Mouse (Mus musculus) limb, embryonic 14.5 days (tissue): ENCODE data around the gene Adnp. TPM values are rescaled to one million over a fixed set of nuclear protein-coding genes. Genes with fewer than 3 reads are reported as not detected.

ENCODE experiments used
- ATAC-seq: fragments of 200-750 bp; cut with Nextera tagmentation; 2 replicates; pipeline ENCODE4 v1.8.0; 2017; ENCODE audit warnings: low read depth, moderate number of reproducible peaks, moderate TSS enrichment; ENCODE audit not compliant: low FRiP score
- DNase-seq: peaks from one replicate; pipeline ENCODE4 v3.0.0-alpha.2; 2015; ENCODE audit warnings: low spot score
- H3K27ac ChIP-seq: fragments of 300-500 bp; sonication (generic); replicated peaks from 2 replicates; pipeline ENCODE4 v1.5.1; 2014; ENCODE audit warnings: low read depth, mild to moderate bottlenecking, low read length, moderate library complexity, mixed read lengths
- H3K27me3 ChIP-seq: fragments of 300-500 bp; sonication (generic); 2 replicates; pipeline ENCODE4 v1.6.1; 2014; ENCODE audit warnings: low read length, mixed read lengths; ENCODE audit not compliant: control insufficient read depth, insufficient read depth
- H3K36me3 ChIP-seq: fragments of 300-500 bp; sonication (generic); 2 replicates; pipeline ENCODE4 v1.6.1; 2014; ENCODE audit warnings: mild to moderate bottlenecking, low read length, moderate library complexity, mixed read lengths; ENCODE audit not compliant: control insufficient read depth, insufficient read depth
- H3K4me1 ChIP-seq: fragments of 300-500 bp; sonication (generic); 2 replicates; pipeline ENCODE4 v1.6.1; 2014; ENCODE audit warnings: antibody characterized with exemption, low read length, mixed read lengths; ENCODE audit not compliant: control insufficient read depth, insufficient read depth
- H3K4me2 ChIP-seq: fragments of 300-500 bp; sonication (generic); replicated peaks from 2 replicates; pipeline ENCODE4 v1.6.1; 2014; ENCODE audit warnings: low read depth, mild to moderate bottlenecking, low read length, moderate library complexity; ENCODE audit not compliant: severe bottlenecking
- H3K4me3 ChIP-seq: fragments of 300-500 bp; sonication (generic); replicated peaks from 2 replicates; pipeline ENCODE4 v1.5.1; 2014; ENCODE audit warnings: low read length
- H3K9ac ChIP-seq: fragments of 300-500 bp; sonication (generic); 2 replicates; pipeline ENCODE4 v1.6.1; 2014; ENCODE audit warnings: mild to moderate bottlenecking, low read depth, low read length, moderate library complexity; ENCODE audit not compliant: severe bottlenecking
- H3K9me3 ChIP-seq: fragments of 300-500 bp; sonication (generic); 2 replicates; pipeline ENCODE4 v1.6.1; 2016; ENCODE audit warnings: low read length; ENCODE audit not compliant: control insufficient read depth
- POLR2A ChIP-seq: fragments of 200-500 bp; IDR thresholded peaks from 2 replicates; pipeline ENCODE4 v1.8.0; 2012; ENCODE audit warnings: inconsistent platforms, mild to moderate bottlenecking, moderate library complexity, borderline replicate concordance; ENCODE audit not compliant: insufficient read depth, insufficient read length; ENCODE audit errors: extremely low read depth
- WGBS: fragments of 180-500 bp; shearing (Covaris S2); extraction: QIAGEN DNeasy Blood & Tissue Kit; methylation state at CpG from one replicate; pipeline ENCODE4 v1.1.7; 2014; 5-methylcytosine and 5-hydroxymethylcytosine counted together
- polyA plus RNA-seq, 2 experiments: library from polyadenylated mRNA; depleted of rRNA in 1 of 2; stranded (reverse) in 1 of 2; unstranded in 1 of 2; fragments of >200 nt; fragmentation: Nextera tagmentation in 1 of 2; extraction: Ambion mirVana in 1 of 2; gene quantifications; 2 replicates each; pipeline versions ENCODE4 v1.2.1 to v1.2.3; 2012 to 2014

The Adnp gene
- polyA plus RNA-seq (2012; rRNA removed) = 61.5 and 71.3 TPM in 2 replicates
- 8.5 and 14.5 TPM in 2 replicates for polyA plus RNA-seq (2014; fragmentation: Nextera tagmentation; extraction: Ambion mirVana)

- peak within 1 kb of the TSS; percentile 77 for H3K4me2 ChIP-seq
- no peaks in the 10 kb centered on the region for H3K27me3 ChIP-seq
- TF ChIP-seq POLR2A = peak; percentile 43; the same call in 1 of the 2 replicates
- peak within 1 kb of the TSS; percentile 98 for H3K4me3 ChIP-seq
- peaks cover 10% of the 10 kb centered on the region for H3K4me1 ChIP-seq
- ATAC-seq (peak; percentile 90), DNase-seq (peak; percentile 97)
- under 1% methylated on average over 36 of the region's 89 CpGs for WGBS
- peak within 1 kb of the TSS; percentile 100 for H3K9ac ChIP-seq
- peaks cover 39% of the 10 kb centered on the region for H3K36me3 ChIP-seq
- peaks cover 4% of the 10 kb centered on the region for H3K9me3 ChIP-seq
- peak within 1 kb of the TSS; percentile 99 for H3K27ac ChIP-seq
Measured at GRCm38 (mm10) chr2:168206725-168207644, at the start of gene Adnp. TSS of gene Adnp (minus strand) at chr2:168207112.

GRCm38 (mm10) chr2:168256506-168256905 is 49.6 kb upstream of the Adnp start:
- no peak for ATAC-seq
- TF ChIP-seq POLR2A = no peak
- 69% methylated on average over 3 of the region's 3 CpGs for WGBS
- no peak for DNase-seq
- Histone ChIP-seq H3K27me3 (no peaks in the 10 kb centered on the region), H3K4me3 (no peak overlapping the region), H3K27ac (no peak overlapping the region), H3K4me1 (peaks cover 4% of the 10 kb centered on the region; the same call in 1 of the 2 replicates), H3K36me3 (no peaks in the 10 kb centered on the region), H3K4me2 (no peak overlapping the region), H3K9ac (no peak overlapping the region), H3K9me3 (no peaks in the 10 kb centered on the region)

- H3K36me3 ChIP-seq = no peaks in the 10 kb centered on the region
- DNase-seq = no peak
- ATAC-seq = no peak
- peaks cover 4% of the 10 kb centered on the region; the same call in 1 of the 2 replicates for H3K4me1 ChIP-seq
- no peak for TF ChIP-seq POLR2A
- WGBS = 27% methylated on average over 7 of the region's 7 CpGs
- H3K27ac ChIP-seq = no peak overlapping the region
- H3K9ac ChIP-seq = no peak overlapping the region
- H3K4me2 ChIP-seq = no peak overlapping the region
- H3K4me3 ChIP-seq = no peak overlapping the region
- H3K9me3 ChIP-seq = no peaks in the 10 kb centered on the region
- H3K27me3 ChIP-seq = no peaks in the 10 kb centered on the region
Measured at GRCm38 (mm10) chr2:168253822-168254221, 46.9 kb upstream of the Adnp start.

GRCm38 (mm10) chr2:168252639-168253292 is 45.9 kb upstream of the Adnp start:
- no peak for TF ChIP-seq POLR2A
- 9% methylated on average over 16 of the region's 16 CpGs for WGBS
- Histone ChIP-seq H3K36me3 (no peaks in the 10 kb centered on the region), H3K4me2 (peak overlapping the region; percentile 37), H3K4me1 (peaks cover 4% of the 10 kb centered on the region; the same call in 1 of the 2 replicates), H3K4me3 (no peak overlapping the region), H3K9ac (no peak overlapping the region), H3K27me3 (no peaks in the 10 kb centered on the region), H3K9me3 (no peaks in the 10 kb centered on the region), H3K27ac (no peak overlapping the region)
- ATAC-seq (peak; percentile 63; the same call in 1 of the 2 replicates), DNase-seq (peak; percentile 53)

GRCm38 (mm10) chr2:168250270-168250669 is 43.4 kb upstream of the Adnp start:
- peak; percentile 55; the same call in 1 of the 2 replicates for ATAC-seq
- 17% methylated on average over 8 of the region's 8 CpGs for WGBS
- no peak for TF ChIP-seq POLR2A

More at GRCm38 (mm10) chr2:168250270-168250669, 43.4 kb upstream of the Adnp start:
- no peak overlapping the region for H3K4me3 ChIP-seq
- no peaks in the 10 kb centered on the region for H3K36me3 ChIP-seq
- no peak overlapping the region for H3K4me2 ChIP-seq
- H3K27me3 ChIP-seq = no peaks in the 10 kb centered on the region
- H3K4me1 ChIP-seq = peaks cover 4% of the 10 kb centered on the region; the same call in 1 of the 2 replicates
- DNase-seq = peak; percentile 82
- no peaks in the 10 kb centered on the region for H3K9me3 ChIP-seq
- no peak overlapping the region for H3K9ac ChIP-seq
- H3K27ac ChIP-seq = no peak overlapping the region
